Mouse (Mus musculus): ENCODE data around the gene Peli2.
A peak's percentile ranks its signal among the peaks of the same experiment; 100 is the strongest.

Peli2 gene

DNA sequence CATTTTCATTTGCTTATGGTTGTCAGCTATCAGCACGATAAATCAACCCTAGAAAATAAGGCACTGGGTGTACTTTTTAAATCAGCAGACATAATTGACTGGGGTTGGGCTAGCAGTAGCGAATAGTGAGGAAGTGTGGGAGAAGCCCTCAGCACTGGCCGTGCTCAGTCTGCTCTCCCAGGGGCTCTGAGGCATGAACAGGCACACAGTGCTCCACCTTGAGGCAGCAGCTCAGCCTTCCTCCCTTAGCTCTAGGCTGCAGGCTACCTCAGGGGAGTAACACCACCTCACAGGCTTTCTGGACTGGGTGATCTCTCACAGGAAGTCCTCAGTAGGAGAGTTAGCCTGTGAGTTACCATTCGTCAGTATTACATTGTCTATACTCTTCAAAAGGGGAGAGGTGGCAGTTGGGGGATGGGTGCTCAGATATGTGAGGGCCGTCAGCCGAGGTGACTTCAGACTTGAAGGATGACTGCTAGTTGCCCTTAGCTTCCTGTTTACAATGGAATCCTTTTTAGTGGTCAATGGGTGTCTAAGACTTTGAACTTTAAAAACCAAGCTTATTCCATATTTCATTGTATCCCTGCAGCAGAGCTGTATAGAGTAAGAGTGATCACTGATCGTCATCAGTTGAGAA lies 105.3 kb downstream of the Peli2 start:
- DNase-seq: peak; percentile 38

DNA sequence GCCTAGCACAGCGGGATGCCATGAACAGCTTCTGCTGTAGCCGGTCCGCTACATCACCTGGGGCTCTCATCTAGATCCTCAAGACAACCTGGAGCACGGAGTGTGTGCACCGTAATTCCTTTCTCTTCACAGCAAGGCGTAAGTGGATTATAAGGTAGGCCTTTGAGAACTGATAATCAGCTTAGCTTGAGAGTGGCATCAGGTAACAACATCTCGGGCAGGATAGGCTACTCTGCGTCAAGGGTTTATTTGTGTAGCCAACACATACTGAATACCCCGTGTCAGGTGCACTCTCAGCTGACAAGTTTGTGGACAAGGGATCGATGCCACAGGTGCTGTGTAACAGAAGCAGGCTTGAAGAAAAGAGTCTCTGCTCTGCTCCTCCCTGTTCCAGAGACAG lies 106.1 kb downstream of the Peli2 start:
- no peak for DNase-seq

DNA sequence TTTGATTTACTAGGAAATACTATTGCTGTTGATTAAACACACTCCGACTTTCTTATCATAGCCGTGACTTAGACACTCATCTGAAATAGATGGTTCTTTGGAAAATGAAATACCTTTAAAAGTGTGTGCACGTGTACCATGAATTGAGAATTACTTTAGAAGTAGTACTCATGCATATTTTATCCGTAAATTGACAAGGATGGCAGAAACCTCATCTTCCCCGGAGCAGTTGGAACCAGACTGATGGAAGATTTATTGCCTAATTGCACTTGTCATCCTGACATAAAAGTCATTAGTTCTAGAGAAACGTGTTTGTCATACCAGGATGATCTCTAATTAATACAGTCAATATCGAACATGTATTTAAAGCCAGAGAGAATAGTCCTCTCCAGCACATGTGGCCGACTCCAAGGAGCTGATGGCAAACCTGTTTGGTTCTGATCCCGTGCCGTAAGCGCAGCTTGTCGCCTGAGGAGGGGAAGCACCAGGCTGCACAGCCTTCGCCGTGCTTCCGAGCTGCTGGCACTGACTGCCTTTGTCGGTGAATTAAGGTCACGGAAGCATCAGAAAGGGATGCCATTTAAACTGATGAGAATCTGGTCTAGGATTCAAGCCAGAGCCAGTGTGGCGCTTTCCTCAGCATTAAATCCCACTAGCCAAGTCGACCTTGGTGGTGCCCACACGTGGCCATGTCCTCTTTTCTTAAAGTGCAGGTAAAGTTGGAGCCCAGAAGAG lies 114.3 kb downstream of the Peli2 start:
- no peak for DNase-seq

DNA sequence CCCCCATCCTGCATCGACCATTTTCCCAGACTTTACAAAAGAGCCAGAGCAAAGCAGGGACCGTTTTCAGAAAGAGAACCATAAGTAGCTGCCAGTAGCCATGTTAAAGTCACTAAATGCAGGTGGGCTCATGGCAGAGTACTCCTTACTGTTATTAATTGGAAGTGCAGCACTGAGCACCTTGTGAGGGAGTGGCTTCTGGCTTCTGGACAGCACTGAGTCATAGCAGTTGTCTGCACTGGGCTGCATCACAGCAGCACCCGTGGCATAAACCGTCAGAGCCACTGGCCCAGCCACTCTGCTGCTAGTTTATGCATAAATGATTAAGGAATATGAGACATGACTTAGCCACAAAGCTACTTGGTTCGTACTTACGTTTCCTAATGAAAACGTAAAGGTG lies 120.7 kb downstream of the Peli2 start:
- DNase-seq: no peak

DNA sequence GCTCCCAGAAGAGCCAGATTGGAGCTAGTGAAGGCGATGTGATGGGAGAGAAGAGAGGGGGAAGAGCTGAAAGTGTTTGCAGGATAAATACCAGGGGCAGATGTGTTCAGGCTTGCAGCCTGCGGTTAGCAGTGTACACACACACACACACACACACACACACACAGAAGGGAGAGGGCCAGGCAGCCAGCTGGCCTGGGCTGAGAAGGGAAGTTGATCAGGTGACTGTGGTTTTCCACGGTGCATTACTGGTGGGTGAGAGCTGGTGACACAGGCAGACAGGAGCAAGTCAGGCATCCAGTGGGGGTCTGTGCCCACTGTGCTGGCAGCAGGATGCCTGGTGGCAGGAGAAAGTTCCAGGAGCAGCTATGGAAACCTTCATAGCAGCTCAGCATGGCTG lies 125.6 kb downstream of the Peli2 start:
- peak; percentile 77 for DNase-seq

DNA sequence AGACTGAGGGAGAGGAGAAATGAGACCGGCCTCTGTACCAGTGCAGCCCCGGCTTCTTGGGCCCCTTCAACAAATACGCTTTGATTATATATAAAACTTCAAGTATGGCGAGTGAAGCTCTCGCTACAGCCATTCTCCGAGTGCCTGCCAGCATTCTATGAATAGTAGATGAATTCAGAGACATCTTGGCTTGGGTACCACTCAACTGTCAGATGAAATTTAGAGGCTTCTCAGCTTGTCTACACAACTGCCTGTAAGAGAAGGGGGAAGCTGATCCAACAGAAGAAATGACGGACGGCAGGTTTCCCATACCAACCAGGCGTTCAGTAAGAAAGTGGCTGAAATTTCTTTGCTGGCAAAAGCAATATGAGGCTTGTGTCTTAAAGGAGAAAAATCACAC lies 126.3 kb downstream of the Peli2 start:
- DNase-seq: no peak

DNA sequence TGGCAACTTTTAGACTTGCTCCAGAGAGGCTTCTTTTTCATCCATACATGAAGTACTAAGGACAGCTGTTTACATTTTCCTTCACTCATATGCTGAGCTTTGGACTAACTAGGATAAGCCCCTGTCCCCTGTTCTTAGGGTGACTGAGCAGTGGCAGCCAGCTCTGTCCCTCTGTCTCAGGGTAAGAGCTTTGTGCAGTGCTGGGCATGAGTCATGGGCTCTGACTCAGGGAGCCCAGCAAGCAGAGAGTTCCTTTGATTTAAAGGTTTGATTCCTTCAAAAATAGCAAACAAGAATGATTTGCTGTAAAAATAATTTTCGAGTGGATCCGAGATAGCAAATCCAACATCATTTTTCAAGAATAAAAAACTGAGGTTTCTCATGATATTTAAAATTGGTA lies 128.8 kb downstream of the Peli2 start:
- DNase-seq: no peak

DNA sequence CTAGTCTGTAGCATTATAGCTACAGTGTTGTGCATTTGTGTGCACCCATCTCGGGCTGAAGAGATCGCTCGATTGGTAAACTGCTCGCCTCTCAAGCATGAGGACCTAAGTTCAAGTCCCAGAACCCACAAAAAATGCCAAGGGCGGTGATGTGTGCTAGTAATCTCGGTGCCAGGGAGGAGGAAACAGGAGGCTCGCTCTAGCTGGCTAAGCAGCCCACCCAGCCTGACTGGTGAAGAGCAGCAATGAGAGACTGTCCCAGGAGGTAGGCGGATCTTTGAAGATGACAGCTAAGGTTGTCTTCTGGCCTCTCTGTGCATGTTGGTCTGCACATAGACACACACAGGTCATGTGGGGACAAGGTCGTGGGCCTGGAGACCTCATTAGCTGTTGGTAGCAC lies 129.3 kb downstream of the Peli2 start:
- DNase-seq: no peak

DNA sequence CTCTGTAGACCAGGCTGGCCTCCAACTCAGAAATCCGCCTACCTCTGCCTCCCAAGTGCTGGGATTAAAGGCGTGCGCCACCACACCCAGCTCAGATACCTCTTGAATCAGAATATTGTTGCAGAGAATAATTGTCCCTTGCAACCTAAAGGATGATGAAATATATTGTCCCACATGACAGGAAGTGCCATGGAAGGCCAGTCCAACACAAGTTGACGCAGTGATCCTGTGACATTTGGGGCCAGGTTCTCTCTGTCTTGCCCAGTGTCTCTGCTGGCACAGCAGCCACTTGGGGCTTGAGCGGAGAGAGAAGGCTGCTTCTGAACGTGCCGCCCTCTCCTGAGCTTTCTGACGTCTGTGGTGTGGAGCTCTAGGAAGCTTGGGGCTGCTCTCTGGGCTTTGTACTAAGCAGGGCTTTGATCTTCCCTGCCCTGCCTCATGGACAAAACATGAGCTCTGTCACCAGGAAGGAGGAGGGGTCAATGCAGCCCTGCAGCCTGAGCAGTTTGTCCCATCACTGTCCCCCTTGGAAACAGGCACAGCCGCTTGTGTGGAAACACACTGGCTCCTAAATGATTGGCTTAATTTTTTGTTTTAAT lies 130.9 kb downstream of the Peli2 start:
- DNase-seq: no peak

DNA sequence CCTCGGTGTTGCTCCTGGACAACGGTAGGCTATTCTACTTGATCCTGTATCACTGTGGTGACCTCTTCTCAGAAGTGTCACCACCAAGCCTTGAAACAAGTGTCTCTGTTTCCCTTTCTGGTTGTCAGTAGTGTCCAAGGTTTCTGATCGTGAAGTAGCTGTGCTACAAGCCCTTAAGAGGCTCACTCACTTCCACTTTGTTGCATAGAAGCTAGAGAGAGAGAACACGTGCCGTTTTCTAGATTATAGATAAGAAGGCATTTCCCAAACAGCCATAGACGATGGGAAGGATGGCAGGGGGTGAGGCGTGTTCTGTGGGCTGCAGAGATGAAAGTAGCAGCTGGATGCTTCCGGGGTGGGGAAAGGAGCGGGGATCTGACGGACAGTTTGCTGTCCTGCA lies 132.6 kb downstream of the Peli2 start:
- no peak for DNase-seq

DNA sequence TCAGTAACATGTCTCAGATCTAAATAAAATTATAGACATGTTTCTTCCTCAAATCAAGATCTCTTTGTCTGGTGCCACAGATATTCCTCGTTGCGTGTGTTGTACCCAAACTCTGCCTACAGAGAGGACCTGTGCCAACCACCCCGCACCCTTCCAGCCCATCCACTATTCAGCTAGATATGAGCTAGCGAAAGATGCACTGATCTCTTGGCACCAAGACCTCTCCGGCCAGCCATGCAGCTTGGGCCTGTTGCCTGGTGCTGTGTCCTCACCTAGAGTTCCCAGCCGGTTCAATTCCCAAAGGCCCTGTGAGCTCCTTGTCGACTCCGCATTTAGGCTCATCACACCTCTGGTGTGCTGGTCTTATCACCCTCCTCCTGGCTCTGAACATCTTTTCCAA lies 134.1 kb downstream of the Peli2 start:
- no peak for DNase-seq

DNA sequence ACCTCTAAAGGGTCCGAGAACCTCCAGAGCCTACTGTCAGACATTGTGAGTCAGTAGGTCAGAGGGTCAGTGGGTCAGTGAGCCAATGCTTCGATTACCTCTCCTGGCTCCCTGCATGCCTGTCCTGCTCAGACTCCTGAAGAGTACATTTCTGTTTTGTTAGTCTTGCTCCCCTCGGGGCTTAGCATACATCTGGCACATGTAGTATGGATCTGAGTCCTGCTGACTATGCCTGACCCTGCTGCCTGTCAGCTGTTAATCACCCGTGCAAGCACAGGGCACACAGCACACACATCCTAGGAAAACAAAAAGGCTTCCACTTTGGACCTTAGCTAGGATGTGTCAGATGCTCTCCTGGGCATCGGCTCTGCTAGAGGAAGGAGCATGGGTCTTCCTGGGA lies 134.7 kb downstream of the Peli2 start:
- no peak for DNase-seq

DNA sequence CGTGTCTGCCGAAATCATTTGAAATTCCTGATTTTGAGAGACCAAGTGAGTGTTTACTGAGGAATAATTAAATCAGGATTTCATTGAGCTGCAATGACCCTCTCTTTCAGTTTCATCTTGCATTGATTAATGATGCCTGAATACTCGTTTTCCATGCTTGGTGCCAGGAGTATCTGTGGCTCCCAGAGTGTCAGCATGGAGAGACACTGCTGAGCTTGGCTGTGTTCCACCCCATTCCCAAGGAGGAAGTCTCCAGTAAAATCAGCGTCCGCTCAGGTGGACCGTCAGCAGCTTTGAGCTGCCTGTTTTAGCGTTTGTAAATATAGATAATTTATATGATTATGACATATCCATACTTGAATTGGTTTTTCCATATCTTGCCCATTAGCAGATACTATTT lies 137.1 kb downstream of the Peli2 start:
- no peak for DNase-seq

DNA sequence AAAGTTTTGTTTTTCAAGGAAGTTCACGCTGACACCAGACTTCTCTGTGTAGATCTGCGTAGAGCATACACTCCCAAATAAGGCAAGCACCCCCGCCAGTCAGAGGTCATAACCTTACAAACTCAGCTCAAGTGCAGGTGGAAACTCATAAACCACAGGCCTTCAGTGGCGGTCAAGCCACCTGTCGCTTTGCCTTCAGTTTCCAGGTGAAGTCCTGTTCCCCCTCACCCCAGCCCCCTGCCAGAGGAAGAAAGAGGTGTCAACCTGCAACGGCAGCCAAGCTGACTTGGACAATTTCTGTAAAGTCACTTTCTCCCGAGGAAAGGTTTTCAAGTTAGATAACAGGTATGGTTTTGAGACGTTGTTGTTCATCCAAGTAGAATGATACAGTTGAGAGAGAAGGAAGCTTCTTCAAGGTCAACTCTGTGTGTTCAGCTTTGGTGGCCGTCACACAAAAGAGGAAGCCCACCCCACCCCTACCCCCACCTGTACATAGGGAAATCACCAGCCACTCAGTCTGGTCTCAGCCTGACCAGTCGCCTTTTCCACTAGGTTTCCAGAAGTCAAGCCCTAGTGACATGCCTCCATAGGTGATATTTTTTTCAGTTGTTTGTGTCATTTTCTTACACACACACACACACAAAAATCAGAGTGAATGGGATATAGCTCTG lies 138.2 kb downstream of the Peli2 start:
- DNase-seq: peak; percentile 71

DNA sequence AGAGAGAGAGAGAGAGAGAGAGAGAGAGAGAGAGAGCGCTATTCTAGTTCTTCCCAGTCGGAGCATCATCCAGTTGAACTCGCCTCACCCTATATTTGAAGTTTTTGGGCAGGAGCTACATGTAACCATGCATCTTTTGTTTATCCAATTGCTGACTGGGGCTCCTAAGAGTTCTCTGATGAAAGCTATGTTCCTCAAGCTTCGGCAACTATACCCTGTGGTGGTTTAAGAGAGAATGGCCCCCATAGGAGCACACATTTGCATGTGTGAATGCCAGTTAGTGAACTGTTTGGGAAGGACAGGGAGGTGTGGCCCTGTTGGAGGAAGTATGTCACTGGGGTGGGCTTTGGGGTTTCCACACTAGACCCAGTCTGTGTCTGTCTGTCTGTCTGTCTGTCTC lies 142.5 kb downstream of the Peli2 start:
- DNase-seq: no peak

DNA sequence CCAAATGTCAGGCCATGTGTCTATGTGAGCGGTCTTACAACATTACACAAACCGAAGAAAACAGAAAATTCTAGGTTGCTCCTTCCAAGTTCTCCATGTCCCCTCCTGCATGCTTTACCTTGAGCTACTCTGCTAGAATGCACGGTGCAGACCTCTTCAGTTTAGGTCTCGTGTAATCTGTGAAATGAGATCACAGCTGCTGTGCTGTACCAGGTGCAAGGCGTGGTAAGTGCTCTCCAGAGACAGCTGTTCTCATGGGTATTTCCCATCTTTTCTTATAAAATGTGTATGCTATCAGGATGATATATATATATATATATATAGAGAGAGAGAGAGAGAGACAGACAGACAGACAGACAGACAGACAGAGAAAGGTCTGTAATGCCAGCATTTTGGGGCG lies 146.1 kb downstream of the Peli2 start:
- DNase-seq: peak; percentile 55

DNA sequence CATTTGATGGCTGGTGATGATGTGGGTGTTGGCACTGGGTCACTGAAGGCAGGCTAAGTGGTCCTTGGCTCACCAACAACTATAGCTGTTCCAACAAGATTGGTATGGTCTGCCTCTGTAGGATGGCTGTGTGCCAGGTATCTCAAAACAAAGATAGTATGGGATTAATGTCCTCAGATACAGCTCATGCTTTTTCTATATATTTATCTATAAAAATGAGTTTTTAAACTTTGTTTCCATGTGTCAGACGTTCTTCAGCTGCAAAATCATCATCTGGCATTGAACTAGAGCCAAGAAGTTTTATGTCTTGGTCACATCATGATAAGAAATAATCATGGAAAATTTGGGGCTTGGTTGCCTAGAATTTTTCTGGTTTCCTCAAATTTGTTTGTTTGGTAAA lies 157.7 kb downstream of the Peli2 start:
- DNase-seq: no peak

DNA sequence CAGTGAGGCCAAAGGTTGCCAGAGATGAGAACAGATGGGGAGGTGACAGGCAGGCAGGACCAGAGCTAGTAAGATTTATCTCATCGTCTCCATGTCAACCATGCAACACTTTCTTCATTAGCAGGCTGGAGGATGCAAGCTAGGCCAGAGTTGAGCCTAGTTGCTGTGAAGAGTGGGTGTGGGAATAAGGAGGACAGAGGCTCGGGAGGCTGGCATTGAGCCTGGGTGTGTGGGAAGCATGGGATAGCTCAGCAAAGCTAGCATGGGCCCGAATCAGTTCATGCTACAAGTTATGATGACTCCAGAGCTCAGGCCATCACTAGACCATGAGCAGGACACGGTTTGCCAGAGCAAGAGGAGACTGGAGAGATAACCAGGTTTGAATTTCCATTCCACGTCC lies 166.3 kb downstream of the Peli2 start:
- no peak for DNase-seq

DNA sequence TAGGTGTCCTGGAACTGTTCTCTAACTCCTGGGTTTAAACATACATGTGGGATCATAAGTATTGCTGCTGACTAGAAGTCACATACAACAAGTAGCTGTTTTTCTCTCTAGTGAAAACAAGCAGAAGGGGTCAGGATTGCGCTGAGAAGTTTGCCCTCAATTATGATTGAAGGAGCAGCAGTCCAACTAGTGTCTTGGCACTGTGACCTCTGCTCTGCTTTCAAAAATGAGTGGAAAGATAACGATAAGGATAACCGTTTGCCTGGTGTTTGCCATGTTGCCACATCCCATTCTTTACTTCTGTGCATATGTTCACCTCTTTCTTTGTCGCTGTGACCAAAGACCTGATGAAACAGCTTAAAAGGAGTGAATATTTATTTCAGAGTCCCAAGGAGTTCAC lies 167.0 kb downstream of the Peli2 start:
- DNase-seq: no peak

DNA sequence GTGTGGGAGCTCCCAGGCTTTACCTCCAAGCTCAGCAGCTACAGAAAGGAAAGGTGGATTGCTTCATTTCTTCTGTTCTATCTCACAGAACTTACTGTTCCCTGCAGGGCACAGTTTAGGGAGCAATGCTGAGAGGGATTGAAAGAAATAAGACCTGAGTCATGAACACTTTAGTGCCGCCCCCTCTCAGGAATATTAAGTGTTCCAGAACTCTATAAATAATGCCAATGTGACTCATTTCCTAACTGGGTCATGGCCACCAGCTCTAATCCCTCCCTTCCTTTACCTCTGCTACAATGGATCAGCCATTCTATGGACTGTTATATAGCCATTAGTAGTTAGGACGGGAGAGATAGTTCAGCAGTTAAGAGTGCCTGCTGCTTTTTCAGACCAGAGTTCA lies 168.0 kb downstream of the Peli2 start:
- no peak for DNase-seq

DNA sequence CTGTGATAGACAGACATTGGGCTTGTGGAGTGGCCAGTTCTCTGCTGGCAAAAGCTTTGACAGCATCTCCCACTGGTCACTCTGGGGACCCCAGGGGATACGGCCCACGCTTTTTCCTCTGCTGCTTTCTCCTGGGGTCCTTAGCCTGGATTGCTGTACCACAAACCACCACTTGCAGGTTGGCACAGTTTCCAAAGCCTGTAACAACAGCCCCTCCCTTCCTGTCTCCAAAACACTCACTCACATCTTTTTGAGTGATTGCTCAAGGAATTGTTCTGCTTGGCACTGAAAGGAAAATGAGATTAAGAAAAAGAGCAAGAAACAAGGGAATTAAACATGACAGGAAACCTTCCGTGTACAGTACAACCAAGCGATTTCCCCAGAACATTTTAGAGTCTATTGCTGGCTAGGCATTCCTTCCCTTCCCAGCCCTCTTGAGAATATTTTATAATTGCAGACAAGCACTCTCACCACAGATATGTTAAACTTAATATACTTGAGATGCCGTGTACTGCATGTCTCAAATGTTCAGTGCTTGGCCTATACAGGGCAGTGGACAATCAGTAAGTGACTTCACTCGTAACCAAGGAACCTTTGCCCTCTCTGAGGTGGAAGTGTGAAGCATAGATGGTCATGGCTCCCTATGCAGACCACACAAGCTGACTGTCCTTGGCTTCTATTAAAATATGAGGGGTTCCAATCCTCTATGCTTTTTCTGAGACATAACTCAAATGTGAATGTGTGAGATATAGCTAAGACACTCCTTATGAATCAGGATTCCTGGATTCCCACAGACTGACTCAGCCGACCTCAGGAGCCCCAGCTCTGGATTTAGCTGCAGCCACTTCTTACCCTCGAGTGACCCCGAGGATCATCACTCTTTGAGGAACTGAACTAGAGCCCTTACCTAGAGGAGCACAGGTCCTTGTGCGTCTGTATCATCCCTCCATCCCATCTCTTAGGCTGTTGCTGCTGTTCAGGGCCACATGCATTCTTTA lies 169.3 kb downstream of the Peli2 start:
- DNase-seq: no peak

DNA sequence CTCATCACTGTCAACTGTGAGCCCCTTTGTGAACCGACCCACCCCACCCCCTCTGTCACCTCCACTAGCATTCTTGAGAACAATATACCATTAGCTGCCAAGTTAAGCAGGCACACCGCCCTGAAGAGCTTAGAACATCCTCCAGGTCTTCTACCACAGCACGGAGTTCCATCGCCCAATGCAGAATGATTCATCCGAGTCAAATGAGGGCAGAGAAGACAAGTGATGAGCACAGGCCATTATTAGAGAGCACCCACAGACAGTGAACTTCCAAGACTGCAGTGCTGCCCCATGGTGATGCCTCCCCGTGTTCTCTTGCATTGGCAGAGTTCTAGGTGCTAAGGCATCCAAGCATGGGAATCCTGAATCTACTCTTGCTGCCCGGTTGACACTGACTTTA lies 172.9 kb downstream of the Peli2 start:
- DNase-seq: no peak

DNA sequence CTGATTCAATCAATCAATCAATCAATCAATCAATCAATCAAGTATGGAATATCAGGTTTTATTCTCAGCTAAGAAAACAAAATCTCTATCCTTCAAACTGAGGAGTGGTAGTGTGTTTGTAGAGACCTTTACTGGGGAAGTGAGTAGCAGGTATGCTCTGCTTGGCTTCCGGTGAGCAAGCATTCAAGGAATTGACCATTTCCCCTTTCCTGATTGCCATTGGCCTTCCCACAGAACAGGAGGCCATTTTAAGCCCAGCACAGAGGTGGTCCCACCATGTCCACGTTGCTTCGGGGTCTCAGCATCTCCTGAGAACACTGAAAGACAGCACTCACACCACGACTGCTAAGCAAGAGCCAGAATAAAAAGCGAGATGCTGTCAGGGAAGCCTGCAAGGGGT lies 174.8 kb downstream of the Peli2 start:
- DNase-seq: no peak

All from thymus, postnatal 14 days (tissue).